Mouse (Mus musculus): Measurements from ENCODE around the gene Sec23ip. TPM values are rescaled to one million over a fixed set of nuclear protein-coding genes. Genes with fewer than 3 reads are reported as not detected.

The Sec23ip gene
- polyA plus RNA-seq, 1 experiment from 2014 or later, result 34.8 TPM

GRCm38 (mm10) chr7:128752012-128752411 lies 7.3 kb downstream of the Sec23ip start:
- no peak overlapping the region for H3K9ac ChIP-seq (ENCODE audit: low read length)
- no peaks in the 10 kb centered on the region for H3K9me3 ChIP-seq (replicated peaks; ENCODE audit: control insufficient read depth, low read length)
- no peak for ATAC-seq (ENCODE audit: insufficient read depth, low FRiP score)
- no peaks in the 10 kb centered on the region for H3K27me3 ChIP-seq (ENCODE audit: control insufficient read depth, insufficient read depth, low read length)
- no peak overlapping the region for H3K4me3 ChIP-seq (replicated peaks; ENCODE audit: low read length)
- WGBS, result 72% methylated on average over 4 of the region's 4 CpGs
- H3K27ac ChIP-seq (ENCODE audit: low read length), result no peak overlapping the region
- H3K36me3 ChIP-seq (ENCODE audit: control insufficient read depth, insufficient read depth, low read length), result peaks cover 11% of the 10 kb centered on the region; the same call in 1 of the 2 replicates
- no peak overlapping the region for H3K4me2 ChIP-seq (ENCODE audit: low read depth, low read length)
- H3K4me1 ChIP-seq (ENCODE audit: control insufficient read depth, insufficient read depth, low read length), result peaks cover 15% of the 10 kb centered on the region

GRCm38 (mm10) chr7:128755396-128755795 lies 10.7 kb downstream of the Sec23ip start:
- H3K4me3 ChIP-seq (replicated peaks; ENCODE audit: low read length), result no peak overlapping the region
- no peak overlapping the region for H3K4me2 ChIP-seq (ENCODE audit: low read depth, low read length)
- H3K27me3 ChIP-seq (ENCODE audit: control insufficient read depth, insufficient read depth, low read length), result no peaks in the 10 kb centered on the region
- 81% methylated on average over 1 of the region's 1 CpGs for WGBS
- no peaks in the 10 kb centered on the region for H3K4me1 ChIP-seq (ENCODE audit: control insufficient read depth, insufficient read depth, low read length)
- H3K9ac ChIP-seq (ENCODE audit: low read length), result no peak overlapping the region
- no peak for ATAC-seq (ENCODE audit: insufficient read depth, low FRiP score)
- H3K36me3 ChIP-seq (ENCODE audit: control insufficient read depth, insufficient read depth, low read length), result peaks cover 33% of the 10 kb centered on the region
- H3K27ac ChIP-seq (ENCODE audit: low read length), result no peak overlapping the region
- no peaks in the 10 kb centered on the region for H3K9me3 ChIP-seq (replicated peaks; ENCODE audit: control insufficient read depth, low read length)

DNA sequence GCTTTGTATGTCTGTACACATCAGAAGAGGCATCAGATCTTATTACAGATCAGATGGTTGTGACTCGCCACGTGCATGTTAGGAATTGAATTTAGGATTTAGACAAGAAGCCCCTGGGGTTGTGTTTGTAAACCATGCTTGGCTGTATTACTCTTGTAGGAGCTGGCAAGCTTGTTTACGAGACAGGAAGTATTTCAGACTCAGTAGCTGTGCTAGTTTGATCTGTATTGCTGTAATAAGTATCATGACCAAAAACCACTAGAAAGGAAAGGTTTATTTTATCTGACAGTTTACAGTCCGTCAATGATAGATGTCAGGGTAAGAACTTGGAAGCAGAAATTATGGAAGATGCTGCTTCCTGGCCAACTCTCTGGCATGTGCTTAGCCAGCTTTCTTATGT lies 14.2 kb downstream of the Sec23ip start:
- WGBS, result 84% methylated on average over 4 of the region's 4 CpGs
- Histone ChIP-seq H3K27ac (ENCODE audit: low read length) (no peak overlapping the region), H3K27me3 (ENCODE audit: control insufficient read depth, insufficient read depth, low read length) (no peaks in the 10 kb centered on the region), H3K4me3 (replicated peaks; ENCODE audit: low read length) (no peak overlapping the region), H3K9me3 (replicated peaks; ENCODE audit: control insufficient read depth, low read length) (no peaks in the 10 kb centered on the region), H3K36me3 (ENCODE audit: control insufficient read depth, insufficient read depth, low read length) (peaks cover 39% of the 10 kb centered on the region), H3K4me1 (ENCODE audit: control insufficient read depth, insufficient read depth, low read length) (no peaks in the 10 kb centered on the region), H3K9ac (ENCODE audit: low read length) (no peak overlapping the region), H3K4me2 (ENCODE audit: low read depth, low read length) (no peak overlapping the region)
- no peak for ATAC-seq (ENCODE audit: insufficient read depth, low FRiP score)

DNA sequence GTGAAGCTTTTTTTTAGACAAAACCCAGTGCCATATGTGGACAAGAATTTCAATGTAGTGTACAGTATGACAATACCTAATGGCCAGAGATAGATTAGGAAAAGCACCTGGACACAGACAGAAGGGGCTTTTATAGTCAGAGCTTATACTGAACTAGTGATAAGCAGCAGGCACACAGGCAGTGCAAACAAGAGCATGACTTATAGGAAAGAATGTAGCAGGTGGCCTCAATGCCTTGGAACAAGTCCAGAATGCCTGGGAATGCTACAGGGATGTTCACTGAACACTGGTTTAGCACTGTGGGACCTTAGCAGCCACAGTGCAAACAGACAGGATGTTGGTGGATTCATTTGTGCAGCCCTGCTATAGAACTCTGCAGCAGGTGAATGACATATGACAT lies 22.0 kb downstream of the Sec23ip start:
- Histone ChIP-seq H3K27ac (ENCODE audit: low read length) (no peak overlapping the region), H3K4me2 (ENCODE audit: low read depth, low read length) (no peak overlapping the region), H3K9ac (ENCODE audit: low read length) (no peak overlapping the region), H3K4me3 (replicated peaks; ENCODE audit: low read length) (no peak overlapping the region), H3K27me3 (ENCODE audit: control insufficient read depth, insufficient read depth, low read length) (no peaks in the 10 kb centered on the region), H3K9me3 (replicated peaks; ENCODE audit: control insufficient read depth, low read length) (no peaks in the 10 kb centered on the region), H3K36me3 (ENCODE audit: control insufficient read depth, insufficient read depth, low read length) (peaks cover 40% of the 10 kb centered on the region), H3K4me1 (ENCODE audit: control insufficient read depth, insufficient read depth, low read length) (no peaks in the 10 kb centered on the region)
- ATAC-seq (ENCODE audit: insufficient read depth, low FRiP score), result peak; percentile 74

GRCm38 (mm10) chr7:128777201-128777600 lies 32.5 kb downstream of the Sec23ip start:
- H3K36me3 ChIP-seq (ENCODE audit: control insufficient read depth, insufficient read depth, low read length), result peaks cover 21% of the 10 kb centered on the region; the same call in 1 of the 2 replicates
- ATAC-seq (ENCODE audit: insufficient read depth, low FRiP score), result no peak
- no peak overlapping the region for H3K4me2 ChIP-seq (ENCODE audit: low read depth, low read length)
- no peaks in the 10 kb centered on the region for H3K9me3 ChIP-seq (replicated peaks; ENCODE audit: control insufficient read depth, low read length)
- no peaks in the 10 kb centered on the region for H3K4me1 ChIP-seq (ENCODE audit: control insufficient read depth, insufficient read depth, low read length)
- WGBS, result 80% methylated on average over 6 of the region's 6 CpGs
- H3K9ac ChIP-seq (ENCODE audit: low read length), result no peak overlapping the region
- no peak overlapping the region for H3K4me3 ChIP-seq (replicated peaks; ENCODE audit: low read length)
- no peaks in the 10 kb centered on the region for H3K27me3 ChIP-seq (ENCODE audit: control insufficient read depth, insufficient read depth, low read length)
- no peak overlapping the region for H3K27ac ChIP-seq (ENCODE audit: low read length)

DNA sequence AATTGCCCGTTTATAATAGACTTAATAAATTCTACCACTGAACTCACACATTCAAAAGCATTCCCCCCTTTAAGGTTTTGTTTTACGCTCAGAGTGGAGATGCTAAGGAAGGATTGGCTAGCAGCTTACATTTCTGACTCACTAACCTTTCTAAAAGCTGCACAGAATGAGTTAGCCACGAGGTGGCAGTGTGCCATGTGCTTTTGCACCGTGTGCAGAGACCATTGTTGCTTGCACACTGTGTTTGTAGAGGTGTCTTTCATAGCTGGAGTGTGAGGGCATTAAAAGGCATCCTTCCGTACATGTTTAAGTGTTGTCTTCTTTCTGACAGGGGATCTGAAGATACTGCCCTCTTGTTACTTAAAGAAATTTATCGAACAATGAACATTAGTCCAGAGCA lies 34.6 kb downstream of the Sec23ip start:
- Histone ChIP-seq H3K4me3 (replicated peaks; ENCODE audit: low read length) (no peak overlapping the region), H3K27me3 (ENCODE audit: control insufficient read depth, insufficient read depth, low read length) (no peaks in the 10 kb centered on the region), H3K4me1 (ENCODE audit: control insufficient read depth, insufficient read depth, low read length) (no peaks in the 10 kb centered on the region), H3K4me2 (ENCODE audit: low read depth, low read length) (no peak overlapping the region), H3K27ac (ENCODE audit: low read length) (no peak overlapping the region), H3K9ac (ENCODE audit: low read length) (no peak overlapping the region), H3K9me3 (replicated peaks; ENCODE audit: control insufficient read depth, low read length) (no peaks in the 10 kb centered on the region), H3K36me3 (ENCODE audit: control insufficient read depth, insufficient read depth, low read length) (peaks cover 20% of the 10 kb centered on the region)
- 46% methylated on average over 6 of the region's 6 CpGs for WGBS
- no peak for ATAC-seq (ENCODE audit: insufficient read depth, low FRiP score)

- ATAC-seq (ENCODE audit: insufficient read depth, low FRiP score), result no peak
- Histone ChIP-seq H3K4me1 (ENCODE audit: control insufficient read depth, insufficient read depth, low read length) (no peaks in the 10 kb centered on the region), H3K27me3 (ENCODE audit: control insufficient read depth, insufficient read depth, low read length) (no peaks in the 10 kb centered on the region), H3K36me3 (ENCODE audit: control insufficient read depth, insufficient read depth, low read length) (peaks cover 30% of the 10 kb centered on the region), H3K9ac (ENCODE audit: low read length) (no peak overlapping the region), H3K4me3 (replicated peaks; ENCODE audit: low read length) (no peak overlapping the region), H3K27ac (ENCODE audit: low read length) (no peak overlapping the region), H3K4me2 (ENCODE audit: low read depth, low read length) (no peak overlapping the region), H3K9me3 (replicated peaks; ENCODE audit: control insufficient read depth, low read length) (no peaks in the 10 kb centered on the region)
- 90% methylated on average over 3 of the region's 3 CpGs for WGBS
Observed at GRCm38 (mm10) chr7:128781846-128782245, 37.1 kb downstream of the Sec23ip start.

DNA sequence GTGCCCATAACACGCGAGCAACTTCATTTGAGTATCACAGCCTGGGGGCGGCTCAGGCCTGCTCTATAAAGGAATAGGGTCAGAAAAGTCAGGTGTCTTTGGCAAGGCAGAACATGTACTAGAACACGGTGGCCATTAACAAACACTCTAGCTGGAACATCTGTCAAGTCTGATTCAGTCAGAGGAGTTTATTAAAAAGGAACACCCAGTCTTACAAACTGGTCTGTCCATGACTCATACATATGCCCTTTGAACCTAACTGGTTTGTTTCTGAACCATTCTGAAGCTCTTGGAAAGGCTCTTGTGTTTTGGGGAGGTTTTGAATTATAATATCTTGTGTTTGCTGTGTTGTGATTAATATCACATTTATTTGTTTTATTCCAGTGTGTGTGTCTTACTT lies 45.3 kb downstream of the Sec23ip start:
- no peak overlapping the region for H3K9ac ChIP-seq (ENCODE audit: low read length)
- WGBS, result 70% methylated on average over 4 of the region's 4 CpGs
- H3K27ac ChIP-seq (ENCODE audit: low read length), result peak overlapping the region; percentile 55
- ATAC-seq (ENCODE audit: insufficient read depth, low FRiP score), result peak; percentile 56; the same call in 1 of the 2 replicates
- H3K4me1 ChIP-seq (ENCODE audit: control insufficient read depth, insufficient read depth, low read length), result peaks cover 2% of the 10 kb centered on the region; the same call in 1 of the 2 replicates
- no peaks in the 10 kb centered on the region for H3K9me3 ChIP-seq (replicated peaks; ENCODE audit: control insufficient read depth, low read length)
- H3K4me3 ChIP-seq (replicated peaks; ENCODE audit: low read length), result no peak overlapping the region
- no peaks in the 10 kb centered on the region for H3K27me3 ChIP-seq (ENCODE audit: control insufficient read depth, insufficient read depth, low read length)
- H3K4me2 ChIP-seq (ENCODE audit: low read depth, low read length), result no peak overlapping the region
- H3K36me3 ChIP-seq (ENCODE audit: control insufficient read depth, insufficient read depth, low read length), result peaks cover 15% of the 10 kb centered on the region; the same call in 1 of the 2 replicates

- peaks cover 2% of the 10 kb centered on the region; the same call in 1 of the 2 replicates for H3K4me1 ChIP-seq (ENCODE audit: control insufficient read depth, insufficient read depth, low read length)
- WGBS, result 58% methylated on average over 4 of the region's 4 CpGs
- no peak; the same call in 1 of the 2 replicates for ATAC-seq (ENCODE audit: insufficient read depth, low FRiP score)
Observed at GRCm38 (mm10) chr7:128793464-128793863, 48.7 kb downstream of the Sec23ip start.

More at GRCm38 (mm10) chr7:128793464-128793863, 48.7 kb downstream of the Sec23ip start:
- no peak overlapping the region for H3K27ac ChIP-seq (ENCODE audit: low read length)
- H3K27me3 ChIP-seq (ENCODE audit: control insufficient read depth, insufficient read depth, low read length), result no peaks in the 10 kb centered on the region
- H3K9me3 ChIP-seq (replicated peaks; ENCODE audit: control insufficient read depth, low read length), result no peaks in the 10 kb centered on the region
- H3K4me2 ChIP-seq (ENCODE audit: low read depth, low read length), result no peak overlapping the region
- H3K9ac ChIP-seq (ENCODE audit: low read length), result no peak overlapping the region
- no peak overlapping the region for H3K4me3 ChIP-seq (replicated peaks; ENCODE audit: low read length)
- no peaks in the 10 kb centered on the region for H3K36me3 ChIP-seq (ENCODE audit: control insufficient read depth, insufficient read depth, low read length)
